Mouse (Mus musculus) liver, embryonic 14.5 days (tissue): ENCODE data around the gene Idua. TPM values are rescaled to one million over a fixed set of nuclear protein-coding genes. Genes with fewer than 3 reads are reported as not detected.
A peak's percentile ranks its signal among the peaks of the same experiment; 100 is the strongest.

Experiments used
- ATAC-seq: fragments of 200-750 bp; cut with Nextera tagmentation; 2 replicates; pipeline ENCODE4 v1.8.0; 2017; ENCODE audit warnings: moderate number of reproducible peaks, mild to moderate bottlenecking, moderate library complexity; ENCODE audit not compliant: insufficient read depth
- DNase-seq, 3 experiments: peaks; one replicate each; pipeline ENCODE4 v3.0.0-alpha.2; 2012 to 2013; ENCODE audit warnings: low read depth in 3 of 3, low spot score in 3 of 3
- H3K27ac ChIP-seq: fragments of 300-500 bp; sonication (generic); 2 replicates; pipeline ENCODE4 v1.5.1; 2014; ENCODE audit warnings: moderate library complexity, mild to moderate bottlenecking, control low read depth, inconsistent platforms
- H3K27me3 ChIP-seq: fragments of 300-500 bp; sonication (generic); 2 replicates; pipeline ENCODE4 v1.6.1; 2014; ENCODE audit warnings: mild to moderate bottlenecking, low read length, moderate library complexity; ENCODE audit not compliant: control insufficient read depth, insufficient read depth
- H3K36me3 ChIP-seq: fragments of 300-500 bp; sonication (generic); replicated peaks from 2 replicates; pipeline ENCODE4 v1.6.1; 2014; ENCODE audit warnings: low read depth; ENCODE audit not compliant: control insufficient read depth, insufficient read depth
- H3K4me1 ChIP-seq, 2 experiments: fragments of 200-500 bp in 1 of 2; fragments of 300-500 bp in 1 of 2; sonication (generic) in 1 of 2; replicated peaks; 2 replicates each; pipeline ENCODE4 v1.6.1; 2012 to 2014; ENCODE audit warnings: antibody characterized with exemption in 1 of 2, inconsistent platforms in 1 of 2, low read length in 1 of 2; ENCODE audit not compliant: control insufficient read depth in 2 of 2, insufficient read depth in 2 of 2
- H3K4me2 ChIP-seq: fragments of 300-500 bp; sonication (generic); 2 replicates; pipeline ENCODE4 v1.6.1; 2014; ENCODE audit warnings: low read depth, mild to moderate bottlenecking, control low read depth, moderate library complexity
- H3K4me3 ChIP-seq, 2 experiments: fragments of 200-500 bp in 1 of 2; fragments of 300-500 bp in 1 of 2; sonication (generic) in 1 of 2; 2 replicates each; pipeline ENCODE4 v1.5.1; 2012 to 2014; ENCODE audit warnings: low read depth in 2 of 2, low read length in 2 of 2, mild to moderate bottlenecking in 2 of 2, control low read depth in 1 of 2, inconsistent platforms in 1 of 2, moderate library complexity in 1 of 2; ENCODE audit not compliant: insufficient read depth in 1 of 2
- H3K9ac ChIP-seq: fragments of 300-500 bp; sonication (generic); replicated peaks from 2 replicates; pipeline ENCODE4 v1.6.1; 2014; ENCODE audit warnings: mild to moderate bottlenecking, control low read depth, moderate library complexity
- H3K9me3 ChIP-seq: fragments of 300-500 bp; sonication (generic); 2 replicates; pipeline ENCODE4 v1.6.1; 2016; ENCODE audit warnings: low read length, mixed read lengths; ENCODE audit not compliant: control insufficient read depth
- CTCF ChIP-seq: IDR thresholded peaks from 2 replicates; pipeline ENCODE4 v1.5.1; 2016; ENCODE audit warnings: antibody characterized with exemption, low read depth, control low read depth
- EP300 ChIP-seq: IDR thresholded peaks from 2 replicates; pipeline ENCODE4 v1.6.1; 2016; ENCODE audit warnings: antibody characterized with exemption, low read depth
- WGBS: fragments of 180-500 bp; shearing (Covaris S2); extraction: QIAGEN DNeasy Blood & Tissue Kit; methylation state at CpG from one replicate; pipeline ENCODE4 v1.1.7; 2014; ENCODE audit not compliant: insufficient replicate concordance; 5-methylcytosine and 5-hydroxymethylcytosine counted together
- polyA plus RNA-seq, 2 experiments: library from polyadenylated mRNA; depleted of rRNA in 1 of 2; stranded (reverse) in 1 of 2; unstranded in 1 of 2; fragments of >200 nt; fragmentation: Nextera tagmentation in 1 of 2; extraction: Ambion mirVana in 1 of 2; gene quantifications; 2 replicates each; pipeline versions ENCODE4 v1.2.1 to v1.2.3; 2012 to 2014

Idua gene
- polyA plus RNA-seq, 2 experiments = 2.9 to 3.1 TPM

GRCm38 (mm10) chr5:108700346-108700745 is 40.2 kb downstream of the Idua start:
- DNase-seq (no peak), ATAC-seq (no peak)
- Histone ChIP-seq H3K9me3 (no peaks in the 10 kb centered on the region), H3K9ac (no peak overlapping the region), H3K4me1 (peaks cover 0 to 9% of the 10 kb centered on the region in 2 experiments; a peak in 2 of 4 replicates), H3K27me3 (no peaks in the 10 kb centered on the region), H3K27ac (no peak overlapping the region), H3K36me3 (peaks cover under 1% of the 10 kb centered on the region), H3K4me2 (no peak overlapping the region), H3K4me3 (no peak overlapping the region)
- 49% methylated on average over 3 of the region's 3 CpGs for WGBS
- TF ChIP-seq EP300 (no peak), CTCF (no peak)

- Histone ChIP-seq H3K4me2 (no peak overlapping the region), H3K27ac (no peak overlapping the region), H3K4me1 (peaks cover 0 to 7% of the 10 kb centered on the region in 2 experiments; a peak in 1 of 4 replicates), H3K27me3 (no peaks in the 10 kb centered on the region), H3K4me3 (no peak overlapping the region), H3K9me3 (no peaks in the 10 kb centered on the region), H3K36me3 (peaks cover 8% of the 10 kb centered on the region), H3K9ac (no peak overlapping the region)
- TF ChIP-seq CTCF (no peak), EP300 (no peak)
- DNase-seq (no peak), ATAC-seq (no peak)
- WGBS = 73% methylated on average over 10 of the region's 10 CpGs
Measured at GRCm38 (mm10) chr5:108701341-108702021, 41.4 kb downstream of the Idua start.

- DNase-seq (no peak), ATAC-seq (no peak)
- peaks cover 8% of the 10 kb centered on the region for H3K36me3 ChIP-seq
- WGBS = 68% methylated on average over 12 of the region's 12 CpGs
- no peaks in the 10 kb centered on the region for H3K9me3 ChIP-seq
- no peak overlapping the region for H3K4me2 ChIP-seq
- no peak overlapping the region for H3K27ac ChIP-seq
- H3K4me3 ChIP-seq = no peak overlapping the region
- peaks cover 20 to 29% of the 10 kb centered on the region in 2 experiments for H3K4me1 ChIP-seq
- H3K27me3 ChIP-seq = no peaks in the 10 kb centered on the region
- no peak overlapping the region for H3K9ac ChIP-seq
- TF ChIP-seq CTCF (no peak), EP300 (no peak)
Measured at GRCm38 (mm10) chr5:108703754-108704626, 43.9 kb downstream of the Idua start.

- ATAC-seq (peak; percentile 81), DNase-seq (peak in 1 of 3 experiments; percentile 54)
- Histone ChIP-seq H3K4me3 (no peak overlapping the region), H3K9me3 (no peaks in the 10 kb centered on the region), H3K9ac (0 out of 2 replicates have a peak overlapping the region, but pooled peaks have one; percentile 11), H3K27ac (peak overlapping the region; percentile 41), H3K4me2 (peak overlapping the region; percentile 11), H3K36me3 (peaks cover 8% of the 10 kb centered on the region), H3K4me1 (peaks cover 25 to 29% of the 10 kb centered on the region in 2 experiments), H3K27me3 (no peaks in the 10 kb centered on the region)
- 5% methylated on average over 2 of the region's 2 CpGs for WGBS
- TF ChIP-seq CTCF (no peak), EP300 (peak; percentile 86)
Measured at GRCm38 (mm10) chr5:108707758-108708157, 47.6 kb downstream of the Idua start.

DNA sequence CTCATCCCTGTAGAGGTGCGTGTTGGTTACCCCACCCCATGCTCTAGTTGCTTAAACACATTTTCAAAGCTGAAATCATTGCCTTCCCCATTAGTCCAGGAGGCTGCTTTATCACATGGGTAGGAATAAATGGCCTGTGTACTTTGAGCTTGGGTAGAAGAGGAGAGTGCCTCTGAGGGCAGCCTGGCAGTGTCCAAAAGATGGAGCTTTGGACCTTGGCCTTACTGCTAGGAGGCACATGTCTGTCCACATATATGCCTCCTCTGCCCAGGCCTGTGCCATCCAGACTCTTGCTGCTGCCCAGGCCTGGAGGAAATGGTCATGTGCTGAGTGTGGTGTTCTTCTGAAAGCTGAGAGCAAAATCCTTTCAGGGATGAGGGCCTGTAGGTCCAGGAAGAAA is 48.3 kb downstream of the Idua start:
- ATAC-seq (no peak), DNase-seq (no peak)
- H3K4me3 ChIP-seq = no peak overlapping the region
- peaks cover 25 to 29% of the 10 kb centered on the region in 2 experiments for H3K4me1 ChIP-seq
- peak overlapping the region; percentile 10; the same call in 1 of the 2 replicates for H3K9ac ChIP-seq
- peaks cover 8% of the 10 kb centered on the region for H3K36me3 ChIP-seq
- no peaks in the 10 kb centered on the region for H3K27me3 ChIP-seq
- TF ChIP-seq EP300 (no peak), CTCF (no peak)
- H3K4me2 ChIP-seq = peak overlapping the region; percentile 11; the same call in 1 of the 2 replicates
- H3K9me3 ChIP-seq = no peaks in the 10 kb centered on the region
- 77% methylated on average over 1 of the region's 1 CpGs for WGBS
- H3K27ac ChIP-seq = peak overlapping the region; percentile 41
